Mouse (Mus musculus) inflammation-experienced regulatory T-cells, adult 6 months (primary cell): ENCODE data around the gene Gimd1. TPM values are rescaled to one million over a fixed set of nuclear protein-coding genes. Genes with fewer than 3 reads are reported as not detected.

Experiments
- polyA plus RNA-seq, 3 experiments: library from polyadenylated mRNA; unstranded; fragments of 100-300 nt; shearing (Covaris generic); gene quantifications; one replicate each; pipeline ENCODE4 v1.2.1; 2017

Gimd1 gene
- polyA plus RNA-seq, 3 experiments from 2014 or later: not detected

Other genes starting within 250 kb of the Gimd1 start
- 10 to 100 TPM; 31.6 to 38.3 (median 34.3) TPM for gene Tbck, start 54.3 kb downstream of the Gimd1 start, polyA plus RNA-seq
- 100 to 1,000 TPM; 104 to 110 (median 104) TPM for gene Aimp1, start 54.5 kb downstream of the Gimd1 start, polyA plus RNA-seq